Mouse (Mus musculus): Measurements from ENCODE around the gene R3hdm2. TPM values are rescaled to one million over a fixed set of nuclear protein-coding genes. Genes with fewer than 3 reads are reported as not detected.

R3hdm2 gene
- polyA plus RNA-seq, 1 experiment: 122 TPM

- H3K9ac ChIP-seq (ENCODE audit: low read depth, poor library complexity, severe bottlenecking): no peak overlapping the region
- no peak overlapping the region for H3K27ac ChIP-seq (ENCODE audit: insufficient read depth, low read length)
- TF ChIP-seq CTCF (IDR thresholded peaks at IDR 0.05; ENCODE audit: low read depth, low read length) (no peak), EP300 (IDR thresholded peaks at IDR 0.05; ENCODE audit: insufficient read depth, low read depth, low read length) (no peak), POLR2A (IDR thresholded peaks at IDR 0.05; ENCODE audit: insufficient read depth, low read length) (no peak)
- no peaks in the 10 kb centered on the region for H3K9me3 ChIP-seq (replicated peaks; ENCODE audit: control insufficient read depth, insufficient read depth, low read length, poor library complexity, severe bottlenecking)
- no peak overlapping the region for H3K4me3 ChIP-seq (ENCODE audit: low read depth, low read length)
- no peaks in the 10 kb centered on the region for H3K4me1 ChIP-seq (ENCODE audit: control insufficient read depth, insufficient read depth, low read length)
- no peaks in the 10 kb centered on the region for H3K27me3 ChIP-seq (ENCODE audit: control insufficient read depth, insufficient read depth, low read length, poor library complexity, severe bottlenecking)
- no peaks in the 10 kb centered on the region for H3K36me3 ChIP-seq (ENCODE audit: control insufficient read depth, insufficient read depth, low read length, poor library complexity, severe bottlenecking)
These were observed 166.4 kb downstream of the R3hdm2 start for GRCm38 (mm10) chr10:127546505-127546904.

GRCm38 (mm10) chr10:127548236-127548635 is 168.1 kb downstream of the R3hdm2 start:
- TF ChIP-seq EP300 (IDR thresholded peaks at IDR 0.05; ENCODE audit: insufficient read depth, low read depth, low read length): no peak
- no peak for TF ChIP-seq POLR2A (IDR thresholded peaks at IDR 0.05; ENCODE audit: insufficient read depth, low read length)
- no peak for TF ChIP-seq CTCF (IDR thresholded peaks at IDR 0.05; ENCODE audit: low read depth, low read length)
- H3K27ac ChIP-seq (ENCODE audit: insufficient read depth, low read length): no peak overlapping the region
- H3K27me3 ChIP-seq (ENCODE audit: control insufficient read depth, insufficient read depth, low read length, poor library complexity, severe bottlenecking): no peaks in the 10 kb centered on the region
- no peak overlapping the region for H3K4me3 ChIP-seq (ENCODE audit: low read depth, low read length)
- no peaks in the 10 kb centered on the region for H3K36me3 ChIP-seq (ENCODE audit: control insufficient read depth, insufficient read depth, low read length, poor library complexity, severe bottlenecking)
- H3K4me1 ChIP-seq (ENCODE audit: control insufficient read depth, insufficient read depth, low read length): no peaks in the 10 kb centered on the region
- no peak overlapping the region for H3K9ac ChIP-seq (ENCODE audit: low read depth, poor library complexity, severe bottlenecking)
- no peaks in the 10 kb centered on the region for H3K9me3 ChIP-seq (replicated peaks; ENCODE audit: control insufficient read depth, insufficient read depth, low read length, poor library complexity, severe bottlenecking)

Other genes starting within 250 kb of the R3hdm2 start
- 7.7 and 9.5 TPM in 2 replicates for gene B4galnt1, start 215.1 kb upstream of the R3hdm2 start, polyA plus RNA-seq (2011; ENCODE audit: insufficient read depth, insufficient read length, low read depth, missing spikeins)
- gene Slc26a10, start 199.7 kb upstream of the R3hdm2 start, polyA plus RNA-seq (2011; ENCODE audit: insufficient read depth, insufficient read length, low read depth, missing spikeins): 24.6 and 35.2 TPM in 2 replicates
- gene Arhgef25, start 190.2 kb upstream of the R3hdm2 start, polyA plus RNA-seq (2011; ENCODE audit: insufficient read depth, insufficient read length, low read depth, missing spikeins): 50.9 and 54.3 TPM in 2 replicates
- 49.8 and 50.8 TPM in 2 replicates for gene Dtx3, start 184.6 kb upstream of the R3hdm2 start, polyA plus RNA-seq (2011; ENCODE audit: insufficient read depth, insufficient read length, low read depth, missing spikeins)
- 36.7 and 39.2 TPM in 2 replicates for gene Pip4k2c, start 168.7 kb upstream of the R3hdm2 start, polyA plus RNA-seq (2011; ENCODE audit: insufficient read depth, insufficient read length, low read depth, missing spikeins)
- 7.3 and 8.0 TPM in 2 replicates for gene Kif5a, start 117.0 kb upstream of the R3hdm2 start, polyA plus RNA-seq (2011; ENCODE audit: insufficient read depth, insufficient read length, low read depth, missing spikeins)
- 124 and 125 TPM in 2 replicates for gene Dctn2, start 114.0 kb upstream of the R3hdm2 start, polyA plus RNA-seq (2011; ENCODE audit: insufficient read depth, insufficient read length, low read depth, missing spikeins)
- 26.2 and 26.7 TPM in 2 replicates for gene Mbd6, start 91.3 kb upstream of the R3hdm2 start, polyA plus RNA-seq (2011; ENCODE audit: insufficient read depth, insufficient read length, low read depth, missing spikeins)
- gene Mars, start 68.5 kb upstream of the R3hdm2 start, polyA plus RNA-seq (2011; ENCODE audit: insufficient read depth, insufficient read length, low read depth, missing spikeins): 129 and 136 TPM in 2 replicates
- 8.5 and 9.1 TPM in 2 replicates for gene Arhgap9, start 58.4 kb upstream of the R3hdm2 start, polyA plus RNA-seq (2011; ENCODE audit: insufficient read depth, insufficient read length, low read depth, missing spikeins)
- 19.8 and 21.4 TPM in 2 replicates for gene Gli1, start 38.4 kb upstream of the R3hdm2 start, polyA plus RNA-seq (2011; ENCODE audit: insufficient read depth, insufficient read length, low read depth, missing spikeins)
- gene Inhbe, start 25.9 kb upstream of the R3hdm2 start, polyA plus RNA-seq (2011; ENCODE audit: insufficient read depth, insufficient read length, low read depth, missing spikeins): not detected in 2 replicates
- not detected in 2 replicates for gene Inhbc, start 9.9 kb upstream of the R3hdm2 start, polyA plus RNA-seq (2011; ENCODE audit: insufficient read depth, insufficient read length, low read depth, missing spikeins)
- gene Stac3, start 121.4 kb downstream of the R3hdm2 start, polyA plus RNA-seq (2011; ENCODE audit: insufficient read depth, insufficient read length, low read depth, missing spikeins): 1.9 and 2.6 TPM in 2 replicates
- gene Ndufa4l2, start 134.6 kb downstream of the R3hdm2 start, polyA plus RNA-seq (2011; ENCODE audit: insufficient read depth, insufficient read length, low read depth, missing spikeins): 5.4 and 5.7 TPM in 2 replicates
- 67.4 and 68.2 TPM in 2 replicates for gene Shmt2, start 142.1 kb downstream of the R3hdm2 start, polyA plus RNA-seq (2011; ENCODE audit: insufficient read depth, insufficient read length, low read depth, missing spikeins)
- gene Nxph4, start 154.2 kb downstream of the R3hdm2 start, polyA plus RNA-seq (2011; ENCODE audit: insufficient read depth, insufficient read length, low read depth, missing spikeins): 0.79 TPM in 1 of 2 replicates, not detected in the other
- gene Lrp1, start 240.8 kb downstream of the R3hdm2 start, polyA plus RNA-seq (2011; ENCODE audit: insufficient read depth, insufficient read length, low read depth, missing spikeins): 36.3 and 41.3 TPM in 2 replicates